Mouse (Mus musculus) retina, postnatal 7 days (tissue): ENCODE data around the gene Clybl.

Source experiments
- DNase-seq: peaks from one replicate; pipeline ENCODE4 v3.0.0-alpha.2; 2012; ENCODE audit warnings: low read depth, low spot score

Gene Clybl

DNA sequence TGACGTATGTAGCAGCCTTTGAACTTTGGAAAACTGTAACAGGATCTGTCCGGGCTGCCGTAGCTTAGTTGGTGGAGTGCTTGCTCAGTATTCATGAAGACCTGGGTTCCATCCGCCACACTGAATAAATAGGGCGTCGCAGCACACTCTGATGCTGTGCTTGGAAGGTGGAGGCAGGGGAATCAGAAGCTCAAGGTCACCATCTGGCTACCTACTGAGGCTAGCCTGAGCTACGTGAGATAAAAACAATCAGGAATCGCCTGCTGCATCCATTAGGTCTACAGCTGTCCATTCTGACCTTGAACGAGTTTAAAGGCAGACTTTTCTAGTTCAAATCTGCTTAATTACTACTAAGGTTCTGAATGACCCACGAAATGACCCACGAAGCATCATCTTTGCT, 118.8 kb downstream of the Clybl start:
- no peak for DNase-seq

GRCm38 (mm10) chr14:122303821-122304220, 122.3 kb downstream of the Clybl start:
- no peak for DNase-seq

DNA sequence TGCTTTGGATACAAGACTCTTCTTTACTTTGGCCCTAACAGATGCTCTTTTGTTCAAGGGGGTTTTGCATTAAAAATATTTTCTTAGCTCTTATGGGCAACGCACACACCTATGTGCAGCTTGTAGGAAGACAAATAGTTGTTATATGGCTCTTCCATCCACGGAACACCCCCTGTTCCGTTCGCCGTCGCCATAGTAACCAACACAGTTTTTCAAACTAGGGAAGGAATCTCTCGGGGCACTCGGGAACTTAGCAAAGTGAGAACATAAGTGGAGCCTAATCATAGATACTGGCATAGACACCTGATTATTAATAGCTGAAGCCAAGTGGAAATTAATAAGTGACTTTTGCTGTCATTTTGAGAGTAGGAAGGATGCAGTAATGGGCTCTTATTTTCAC, 123.6 kb downstream of the Clybl start:
- DNase-seq, result no peak

GRCm38 (mm10) chr14:122312415-122312814, 130.9 kb downstream of the Clybl start:
- DNase-seq, result no peak

GRCm38 (mm10) chr14:122313328-122313727, 131.8 kb downstream of the Clybl start:
- no peak for DNase-seq

DNA sequence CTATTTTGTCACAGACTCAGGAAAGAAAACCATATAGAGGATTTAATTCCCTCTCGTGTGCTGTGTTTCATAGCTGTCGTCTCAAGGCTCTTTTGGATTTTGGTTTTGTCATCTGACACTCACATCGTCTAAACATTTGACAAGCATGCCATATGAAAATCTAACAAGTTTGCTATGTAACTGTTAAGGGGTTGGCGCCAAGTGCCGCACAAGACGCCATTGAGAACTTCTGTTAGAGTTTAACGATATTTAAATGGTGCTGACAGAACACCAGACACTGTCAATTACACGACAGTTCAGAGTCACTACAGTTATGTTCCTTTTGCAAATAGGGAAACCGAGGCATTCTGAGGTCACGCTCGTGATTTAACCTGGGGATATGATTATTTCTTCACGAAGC, 134.2 kb downstream of the Clybl start:
- no peak for DNase-seq

- no peak for DNase-seq
Observed at GRCm38 (mm10) chr14:122322136-122322535, 140.6 kb downstream of the Clybl start.

DNA sequence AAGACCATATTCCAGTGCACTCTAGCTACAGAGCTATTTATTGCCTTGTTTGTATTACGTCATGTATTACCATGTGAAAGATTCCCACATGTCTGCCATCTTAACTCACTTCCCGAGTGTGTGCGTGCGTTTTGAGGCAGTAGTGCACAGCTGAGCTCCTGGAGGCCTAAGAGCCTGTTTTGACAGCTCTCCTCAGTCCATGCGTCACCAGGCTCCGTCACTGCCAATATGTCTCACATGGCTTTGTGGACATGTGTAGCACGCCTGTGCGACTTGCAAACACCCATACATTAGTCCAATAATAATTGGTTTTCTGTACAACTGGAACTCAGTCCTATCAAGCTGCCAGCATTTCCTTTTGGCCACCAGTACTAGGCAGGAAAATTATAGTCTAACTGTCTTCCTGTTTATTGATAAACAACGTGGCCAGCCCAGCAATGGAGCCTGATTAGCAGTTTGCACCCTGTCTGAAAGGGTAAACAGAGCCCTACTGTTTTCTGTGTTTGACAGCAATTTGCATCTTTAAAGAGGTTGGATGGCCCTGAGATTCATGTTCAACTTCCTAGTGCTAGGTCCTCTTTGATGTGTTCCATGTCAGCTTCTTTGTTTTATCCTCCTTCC, 142.4 kb downstream of the Clybl start:
- DNase-seq, result no peak

- DNase-seq, result no peak
Observed at GRCm38 (mm10) chr14:122330136-122330535, 148.6 kb downstream of the Clybl start.

DNA sequence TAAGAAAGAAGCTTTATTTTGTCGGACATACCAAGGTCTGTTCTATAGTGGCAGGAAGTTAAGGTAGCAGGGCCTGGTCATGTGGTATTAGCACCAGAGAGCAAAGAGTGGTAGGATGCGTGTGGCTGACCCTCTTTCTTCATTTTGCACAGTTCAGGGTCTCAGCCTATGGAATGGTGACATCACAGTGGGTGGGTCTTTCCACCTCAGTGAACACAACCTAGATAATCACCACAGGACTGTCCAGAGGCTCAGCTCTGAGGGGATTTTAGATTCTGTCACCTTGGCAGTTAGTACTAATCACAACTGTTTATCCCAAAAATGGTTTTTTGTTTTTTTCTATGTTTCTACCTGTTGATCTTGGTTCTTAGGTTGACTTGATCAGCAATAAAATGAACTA, 149.2 kb downstream of the Clybl start:
- no peak for DNase-seq

DNA sequence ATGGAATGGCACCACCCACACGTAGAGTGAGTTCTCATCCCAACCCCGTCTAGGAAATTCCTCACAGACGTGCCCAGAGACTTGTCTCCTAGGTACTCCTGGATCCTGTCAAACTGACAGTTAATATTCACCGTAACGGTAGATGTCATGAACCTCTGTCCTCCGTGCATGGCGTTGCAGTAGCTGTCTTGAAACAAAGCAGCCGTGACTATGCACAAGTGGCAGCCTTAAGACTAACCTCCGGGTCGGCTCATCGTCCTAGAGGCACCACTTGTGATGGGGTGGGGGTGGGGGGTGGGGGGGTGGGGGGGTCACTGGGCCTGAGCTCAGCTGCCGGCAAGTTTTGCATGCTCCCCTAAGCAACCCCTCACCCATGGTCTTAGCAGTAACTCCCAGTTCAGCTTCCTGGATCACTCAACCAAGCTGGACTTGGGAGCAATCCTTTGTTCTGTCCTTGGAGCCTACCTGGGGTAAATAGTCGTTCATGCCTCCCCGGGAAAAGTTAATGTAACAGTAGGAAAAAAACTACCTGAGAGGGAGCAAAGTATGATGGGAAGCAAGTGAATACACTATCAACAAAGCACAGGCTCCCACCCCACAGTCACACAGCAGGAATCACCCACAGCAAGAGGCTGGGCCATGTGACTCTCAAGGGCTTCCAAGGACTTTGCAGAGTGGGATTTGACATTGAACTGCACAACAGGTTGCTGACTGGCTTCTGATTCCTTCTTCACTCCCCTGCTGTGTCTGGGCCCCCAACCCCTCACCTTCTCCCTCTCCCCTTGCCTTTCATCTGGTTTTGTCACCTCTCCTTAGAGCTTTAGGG, 150.3 kb downstream of the Clybl start:
- no peak for DNase-seq

GRCm38 (mm10) chr14:122336957-122337356, 155.5 kb downstream of the Clybl start:
- no peak for DNase-seq

GRCm38 (mm10) chr14:122338784-122339183, 157.3 kb downstream of the Clybl start:
- DNase-seq, result no peak

DNA sequence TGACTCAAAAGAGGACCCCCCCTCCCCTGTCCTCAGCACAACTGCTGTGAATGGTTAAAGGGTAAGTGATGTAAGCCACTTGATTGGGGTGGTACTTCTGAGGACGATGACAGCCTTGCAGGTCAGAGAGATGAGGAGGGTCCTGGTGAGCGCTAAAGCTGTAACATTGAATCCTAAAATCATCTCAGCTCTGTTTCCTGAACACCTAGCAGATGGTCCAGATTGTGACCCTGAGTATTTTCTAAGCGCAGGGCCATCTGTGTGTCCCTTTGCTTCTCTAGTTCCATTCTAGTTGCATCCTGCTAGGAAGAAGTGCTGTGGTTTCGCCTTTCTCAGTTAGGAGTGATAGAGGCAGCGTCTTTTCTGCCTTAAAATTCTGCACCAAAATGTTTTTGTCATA, 158.6 kb downstream of the Clybl start:
- DNase-seq, result no peak

- DNase-seq, result no peak
Observed at GRCm38 (mm10) chr14:122341591-122342360, 160.3 kb downstream of the Clybl start.

GRCm38 (mm10) chr14:122344272-122345224, 163.0 kb downstream of the Clybl start:
- DNase-seq, result no peak

DNA sequence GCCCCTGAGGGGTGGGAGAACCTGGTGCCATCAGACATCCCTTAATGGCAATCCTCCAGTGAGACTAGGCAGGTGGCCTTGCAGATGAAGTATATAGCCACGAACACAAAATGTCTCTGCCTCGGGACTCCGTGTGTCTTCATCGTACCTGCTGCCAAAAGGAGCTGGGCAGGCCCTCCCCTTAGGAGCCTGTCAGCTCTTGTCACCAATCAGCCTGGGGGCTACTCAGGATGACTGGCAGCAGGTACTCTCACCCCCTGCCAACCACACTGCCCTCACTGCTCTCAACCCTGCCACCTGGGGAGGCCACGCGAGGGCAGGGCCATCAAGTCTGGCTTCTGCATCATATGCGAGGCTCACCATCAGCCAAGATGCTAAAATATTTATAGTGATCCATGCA, 166.6 kb downstream of the Clybl start:
- no peak for DNase-seq

GRCm38 (mm10) chr14:122349326-122349725, 167.8 kb downstream of the Clybl start:
- DNase-seq, result no peak

DNA sequence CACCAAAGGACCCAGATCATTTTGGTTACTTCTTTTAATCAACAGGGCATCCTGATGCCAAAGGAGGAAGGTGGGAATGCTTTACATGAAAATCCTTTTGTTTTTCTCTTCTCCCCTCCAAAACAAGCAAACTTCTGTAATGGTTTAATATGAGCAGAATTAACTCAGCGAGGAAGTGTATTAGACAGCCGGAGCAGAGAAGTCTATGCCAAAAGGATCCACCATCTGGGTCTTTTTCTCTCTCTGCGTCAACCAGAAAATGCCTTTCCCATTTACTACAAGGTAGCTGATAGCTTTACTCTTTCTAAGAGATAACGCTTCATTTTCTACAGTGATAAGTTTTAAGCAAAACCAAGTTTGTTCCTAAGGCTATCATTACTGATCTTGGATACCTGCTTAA, 168.3 kb downstream of the Clybl start:
- DNase-seq, result no peak

GRCm38 (mm10) chr14:122350766-122351165, 169.3 kb downstream of the Clybl start:
- DNase-seq, result no peak

GRCm38 (mm10) chr14:122357316-122357715, 175.8 kb downstream of the Clybl start:
- no peak for DNase-seq
